Mouse (Mus musculus): ENCODE data around the gene Swap70.

GRCm38 (mm10) chr7:110302886-110303285, 81.4 kb downstream of the Swap70 start:
- TF ChIP-seq TCF12 (IDR thresholded peaks at IDR 0.05; ENCODE audit: low read depth, low read length), result no peak
- TF ChIP-seq CTCF (conservative IDR thresholded peaks at IDR 0.05 in 1 of 2, IDR thresholded peaks at IDR 0.05 in 1 of 2; ENCODE audit: low read depth in 2 of 2, low read length in 2 of 2), result no peak
- no peak for TF ChIP-seq ZKSCAN1 (IDR thresholded peaks at IDR 0.05; ENCODE audit: borderline replicate concordance, low read depth, low read length)
- no peak for TF ChIP-seq POLR2A (IDR thresholded peaks at IDR 0.05; ENCODE audit: low read depth, low read length)
- no peak for TF ChIP-seq JUND (conservative IDR thresholded peaks at IDR 0.05; ENCODE audit: low read depth, low read length)
- no peak for TF ChIP-seq MXI1 (IDR thresholded peaks at IDR 0.05; ENCODE audit: low read depth, low read length)
- no peak for TF ChIP-seq NRF1 (IDR thresholded peaks at IDR 0.05; ENCODE audit: low read depth, low read length)
- no peak for TF ChIP-seq ZMIZ1 (IDR thresholded peaks at IDR 0.05; ENCODE audit: low read depth, low read length)

Data from CH12.LX (cell line).